Mouse (Mus musculus) E14TG2a.4 (cell line): ENCODE results near the gene Rcsd1.

Experiments used
- H3K27me3 ChIP-seq: 2 replicates; pipeline ENCODE4 v1.6.1; 2014; ENCODE audit warnings: low read length, control low read depth; ENCODE audit not compliant: insufficient read depth
- H3K36me3 ChIP-seq: 2 replicates; pipeline ENCODE4 v1.6.1; 2014; ENCODE audit warnings: low read length, control low read depth; ENCODE audit not compliant: insufficient read depth
- H3K4me1 ChIP-seq: replicated peaks from 2 replicates; pipeline ENCODE4 v1.6.1; 2014; ENCODE audit warnings: low read depth, low read length, control low read depth
- H3K4me3 ChIP-seq: replicated peaks from 2 replicates; pipeline ENCODE4 v1.5.1; 2014; ENCODE audit warnings: mild to moderate bottlenecking, low read length
- H3K9me3 ChIP-seq: 2 replicates; pipeline ENCODE4 v1.6.1; 2014; ENCODE audit warnings: low read length, control low read depth
- CTCF ChIP-seq: conservative IDR thresholded peaks from 2 replicates; pipeline ENCODE4 v1.5.1; 2014; ENCODE audit warnings: low read length
- NANOG ChIP-seq: IDR thresholded peaks from 2 replicates; pipeline ENCODE4 v1.6.1; 2014; ENCODE audit warnings: borderline replicate concordance, low read length, mixed read lengths
- POU5F1 ChIP-seq: IDR thresholded peaks from 2 replicates; pipeline ENCODE4 v1.6.1; 2014; ENCODE audit warnings: low read length, borderline replicate concordance

Rcsd1 gene

GRCm38 (mm10) chr1:165625058-165625457, 84.5 kb downstream of the Rcsd1 start:
- no peak overlapping the region for H3K4me3 ChIP-seq
- peaks cover 36% of the 10 kb centered on the region for H3K4me1 ChIP-seq
- no peaks in the 10 kb centered on the region for H3K9me3 ChIP-seq
- peaks cover 19% of the 10 kb centered on the region for H3K36me3 ChIP-seq
- H3K27me3 ChIP-seq: no peaks in the 10 kb centered on the region
- TF ChIP-seq NANOG (no peak), POU5F1 (no peak), CTCF (no peak)

- Histone ChIP-seq H3K27me3 (no peaks in the 10 kb centered on the region), H3K9me3 (no peaks in the 10 kb centered on the region), H3K36me3 (peaks cover 14% of the 10 kb centered on the region), H3K4me1 (peaks cover 83% of the 10 kb centered on the region), H3K4me3 (no peak overlapping the region)
- TF ChIP-seq POU5F1: no peak
- TF ChIP-seq NANOG: no peak
- TF ChIP-seq CTCF: no peak
These were observed 91.3 kb downstream of the Rcsd1 start for GRCm38 (mm10) chr1:165618201-165618624.

- H3K27me3 ChIP-seq: no peaks in the 10 kb centered on the region
- peaks cover 6% of the 10 kb centered on the region for H3K36me3 ChIP-seq
- no peak overlapping the region for H3K4me3 ChIP-seq
- H3K4me1 ChIP-seq: peaks cover 91% of the 10 kb centered on the region
- TF ChIP-seq POU5F1 (no peak), CTCF (no peak), NANOG (no peak)
- H3K9me3 ChIP-seq: no peaks in the 10 kb centered on the region
These were observed 92.2 kb downstream of the Rcsd1 start for GRCm38 (mm10) chr1:165617166-165617891.

- Histone ChIP-seq H3K36me3 (peaks cover 6% of the 10 kb centered on the region), H3K4me1 (peaks cover 92% of the 10 kb centered on the region)
- TF ChIP-seq NANOG: no peak
- no peak for TF ChIP-seq POU5F1
- TF ChIP-seq CTCF: no peak
These were observed 92.9 kb downstream of the Rcsd1 start for GRCm38 (mm10) chr1:165616652-165617051.

GRCm38 (mm10) chr1:165614793-165615192, 94.8 kb downstream of the Rcsd1 start:
- Histone ChIP-seq H3K36me3 (peaks cover 6% of the 10 kb centered on the region), H3K4me1 (peaks cover 92% of the 10 kb centered on the region)
- TF ChIP-seq CTCF (no peak), NANOG (no peak), POU5F1 (no peak)

More at GRCm38 (mm10) chr1:165616652-165617051, 92.9 kb downstream of the Rcsd1 start:
- Histone ChIP-seq H3K27me3 (no peaks in the 10 kb centered on the region), H3K9me3 (no peaks in the 10 kb centered on the region), H3K4me3 (no peak overlapping the region)

GRCm38 (mm10) chr1:165613926-165614325, 95.6 kb downstream of the Rcsd1 start:
- H3K36me3 ChIP-seq: peaks cover 6% of the 10 kb centered on the region
- TF ChIP-seq POU5F1 (no peak), CTCF (no peak), NANOG (no peak; the same call in 1 of the 2 replicates)

More at GRCm38 (mm10) chr1:165614793-165615192, 94.8 kb downstream of the Rcsd1 start:
- no peaks in the 10 kb centered on the region for H3K9me3 ChIP-seq
- no peak overlapping the region for H3K4me3 ChIP-seq
- no peaks in the 10 kb centered on the region for H3K27me3 ChIP-seq

GRCm38 (mm10) chr1:165612714-165613113, 96.8 kb downstream of the Rcsd1 start:
- no peak overlapping the region for H3K4me3 ChIP-seq
- peaks cover 14% of the 10 kb centered on the region for H3K36me3 ChIP-seq
- no peak for TF ChIP-seq NANOG
- no peak for TF ChIP-seq POU5F1
- TF ChIP-seq CTCF: no peak
- no peaks in the 10 kb centered on the region for H3K9me3 ChIP-seq
- peaks cover 91% of the 10 kb centered on the region for H3K4me1 ChIP-seq
- H3K27me3 ChIP-seq: no peaks in the 10 kb centered on the region

More at GRCm38 (mm10) chr1:165613926-165614325, 95.6 kb downstream of the Rcsd1 start:
- H3K27me3 ChIP-seq: no peaks in the 10 kb centered on the region
- H3K9me3 ChIP-seq: no peaks in the 10 kb centered on the region
- peaks cover 93% of the 10 kb centered on the region for H3K4me1 ChIP-seq
- H3K4me3 ChIP-seq: no peak overlapping the region

GRCm38 (mm10) chr1:165610321-165610999, 99.1 kb downstream of the Rcsd1 start:
- no peak overlapping the region for H3K4me3 ChIP-seq
- H3K36me3 ChIP-seq: peaks cover 37% of the 10 kb centered on the region
- TF ChIP-seq CTCF: no peak
- peaks cover 70% of the 10 kb centered on the region for H3K4me1 ChIP-seq
- H3K9me3 ChIP-seq: no peaks in the 10 kb centered on the region
- H3K27me3 ChIP-seq: no peaks in the 10 kb centered on the region
